Mouse (Mus musculus) lung, postnatal 0 days (tissue): ENCODE results near the gene Ndufb8. TPM values are rescaled to one million over a fixed set of nuclear protein-coding genes. Genes with fewer than 3 reads are reported as not detected.
A peak's percentile ranks its signal among the peaks of the same experiment; 100 is the strongest.

ENCODE experiments used
- ATAC-seq: fragments of 200-750 bp; cut with Nextera tagmentation; 2 replicates; pipeline ENCODE4 v1.8.0; 2017; ENCODE audit warnings: moderate library complexity
- DNase-seq: peaks from one replicate; pipeline ENCODE4 v3.0.0-alpha.2; 2016; ENCODE audit warnings: low spot score
- H3K27ac ChIP-seq: fragments of 300-500 bp; sonication (generic); 2 replicates; pipeline ENCODE4 v1.5.1; 2014; ENCODE audit warnings: antibody characterized with exemption, mild to moderate bottlenecking, low read length, mixed read lengths
- H3K27me3 ChIP-seq: fragments of 300-500 bp; sonication (generic); replicated peaks from 2 replicates; pipeline ENCODE4 v1.6.1; 2014; ENCODE audit warnings: low read length, mixed read lengths; ENCODE audit not compliant: insufficient read depth
- H3K36me3 ChIP-seq: fragments of 300-500 bp; sonication (generic); 2 replicates; pipeline ENCODE4 v1.6.1; 2014; ENCODE audit warnings: low read length, mixed read lengths; ENCODE audit not compliant: insufficient read depth
- H3K4me1 ChIP-seq: fragments of 300-500 bp; sonication (generic); 2 replicates; pipeline ENCODE4 v1.6.1; 2014; ENCODE audit warnings: antibody characterized with exemption, low read depth, low read length, mixed read lengths; ENCODE audit not compliant: insufficient read depth
- H3K4me2 ChIP-seq: fragments of 300-500 bp; sonication (generic); replicated peaks from 2 replicates; pipeline ENCODE4 v1.6.1; 2014; ENCODE audit warnings: low read depth, mild to moderate bottlenecking, low read length, moderate library complexity, mixed read lengths
- H3K4me3 ChIP-seq: fragments of 300-500 bp; sonication (generic); 2 replicates; pipeline ENCODE4 v1.5.1; 2014; ENCODE audit warnings: low read depth, low read length
- H3K9ac ChIP-seq: fragments of 300-500 bp; sonication (generic); replicated peaks from 2 replicates; pipeline ENCODE4 v1.6.1; 2014; ENCODE audit warnings: low read depth, mild to moderate bottlenecking
- H3K9me3 ChIP-seq: fragments of 300-500 bp; sonication (generic); 2 replicates; pipeline ENCODE4 v1.6.1; 2016; ENCODE audit warnings: low read length, mixed read lengths
- CTCF ChIP-seq: IDR thresholded peaks from 2 replicates; pipeline ENCODE4 v1.5.1; 2016; ENCODE audit warnings: antibody characterized with exemption, mild to moderate bottlenecking
- EP300 ChIP-seq: IDR thresholded peaks from 2 replicates; pipeline ENCODE4 v1.6.1; 2016; ENCODE audit warnings: antibody characterized with exemption, mild to moderate bottlenecking, control low read depth
- WGBS: fragments of 180-500 bp; shearing (Covaris S2); extraction: QIAGEN DNeasy Blood & Tissue Kit; methylation state at CpG from one replicate; pipeline ENCODE4 v1.1.7; 2014; 5-methylcytosine and 5-hydroxymethylcytosine counted together
- polyA plus RNA-seq: library from polyadenylated mRNA; unstranded; fragments of >200 nt; fragmentation: Nextera tagmentation; extraction: Ambion mirVana; gene quantifications from 2 replicates; pipeline ENCODE4 v1.2.1, GENCODE M21; 2015

The Ndufb8 gene
- polyA plus RNA-seq, 1 experiment from 2014 or later: 406 TPM

DNA sequence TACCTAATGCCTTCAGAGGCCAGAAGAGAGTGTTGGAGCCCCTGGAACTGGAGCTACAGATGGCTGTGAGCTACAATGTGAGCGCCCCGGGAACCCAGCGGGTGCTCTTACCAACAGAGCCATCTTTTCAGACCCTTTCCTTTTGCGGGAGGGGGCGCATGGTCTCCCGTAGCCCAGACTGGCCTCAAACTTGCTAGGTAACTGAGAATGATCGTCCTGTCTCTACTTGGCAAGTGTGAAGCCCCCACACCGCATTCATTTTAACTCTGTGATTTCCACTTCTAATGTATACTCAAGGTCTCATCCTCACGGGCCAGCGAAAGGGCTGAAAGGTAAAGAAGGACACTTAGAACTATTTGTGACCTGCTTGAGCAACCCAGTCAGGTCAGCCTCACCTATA, 10.9 kb downstream of the Ndufb8 start:
- ATAC-seq (no peak), DNase-seq (no peak)
- H3K9ac ChIP-seq: no peak overlapping the region
- H3K36me3 ChIP-seq: peaks cover 13% of the 10 kb centered on the region; the same call in 1 of the 2 replicates
- TF ChIP-seq EP300: no peak
- no peak for TF ChIP-seq CTCF
- H3K9me3 ChIP-seq: no peaks in the 10 kb centered on the region
- no peak overlapping the region for H3K27ac ChIP-seq
- H3K4me2 ChIP-seq: 0 out of 2 replicates have a peak overlapping the region, but pooled peaks have one; percentile 91
- no peaks in the 10 kb centered on the region; the same call in 1 of the 2 replicates for H3K4me1 ChIP-seq
- 52% methylated on average over 10 of the region's 10 CpGs for WGBS
- no peak overlapping the region for H3K4me3 ChIP-seq
- H3K27me3 ChIP-seq: no peaks in the 10 kb centered on the region

GRCm38 (mm10) chr19:44542694-44543178, 12.5 kb downstream of the Ndufb8 start:
- TF ChIP-seq CTCF (no peak), EP300 (no peak)
- DNase-seq (no peak), ATAC-seq (no peak)
- Histone ChIP-seq H3K4me1 (no peaks in the 10 kb centered on the region; the same call in 1 of the 2 replicates), H3K4me2 (no peak overlapping the region), H3K9ac (no peak overlapping the region), H3K9me3 (no peaks in the 10 kb centered on the region), H3K4me3 (no peak overlapping the region), H3K36me3 (no peaks in the 10 kb centered on the region), H3K27me3 (no peaks in the 10 kb centered on the region), H3K27ac (no peak overlapping the region)
- 70% methylated on average over 8 of the region's 8 CpGs for WGBS

DNA sequence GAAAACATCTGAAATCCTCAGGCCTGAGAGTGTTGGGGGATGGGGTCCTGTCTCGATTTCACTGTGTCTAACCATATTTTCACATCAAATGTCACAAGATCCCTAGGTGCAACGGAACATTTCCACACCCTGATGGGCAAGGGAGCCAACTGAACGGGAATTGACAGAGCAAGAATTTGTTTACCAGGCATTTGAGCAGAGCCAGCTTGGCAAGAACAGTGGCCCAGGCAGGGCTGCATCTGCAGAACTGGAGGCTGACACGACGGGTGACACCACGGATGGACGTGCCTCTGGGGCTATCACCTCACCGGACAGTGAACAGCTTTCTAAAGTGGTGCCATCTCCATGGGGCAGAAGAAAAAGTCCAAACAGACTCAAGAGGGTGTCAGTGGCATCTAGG, 17.8 kb downstream of the Ndufb8 start:
- TF ChIP-seq CTCF (no peak), EP300 (no peak)
- H3K27ac ChIP-seq: no peak overlapping the region
- 72% methylated on average over 8 of the region's 8 CpGs for WGBS
- H3K4me2 ChIP-seq: no peak overlapping the region
- no peaks in the 10 kb centered on the region for H3K27me3 ChIP-seq
- H3K4me1 ChIP-seq: no peaks in the 10 kb centered on the region
- DNase-seq (no peak), ATAC-seq (no peak)
- H3K9me3 ChIP-seq: no peaks in the 10 kb centered on the region
- no peak overlapping the region for H3K9ac ChIP-seq
- no peaks in the 10 kb centered on the region for H3K36me3 ChIP-seq
- H3K4me3 ChIP-seq: no peak overlapping the region

DNA sequence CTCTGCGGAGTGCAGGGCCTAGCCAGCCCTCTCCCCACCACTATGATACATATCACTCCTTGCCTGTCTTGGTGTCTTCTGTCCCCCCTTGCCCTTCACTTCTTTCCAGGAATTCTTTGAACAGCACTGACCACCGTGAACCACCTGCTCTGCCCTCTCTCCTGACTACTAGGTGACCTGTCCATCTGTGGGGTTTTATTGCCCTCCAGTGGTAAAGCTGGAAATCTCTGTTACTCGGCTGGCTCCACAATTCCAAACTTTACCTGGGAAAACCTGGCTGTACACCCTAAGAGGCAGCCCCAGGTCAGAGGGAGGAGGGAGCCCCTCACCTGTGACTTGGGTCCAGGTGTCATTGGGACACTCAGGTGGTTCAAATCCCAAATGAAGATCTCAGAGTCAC, 19.9 kb downstream of the Ndufb8 start:
- H3K9ac ChIP-seq: no peak overlapping the region
- TF ChIP-seq CTCF (peak; percentile 70), EP300 (no peak)
- DNase-seq: peak; percentile 51
- H3K9me3 ChIP-seq: no peaks in the 10 kb centered on the region
- H3K27ac ChIP-seq: no peak overlapping the region
- no peaks in the 10 kb centered on the region for H3K27me3 ChIP-seq
- H3K4me1 ChIP-seq: no peaks in the 10 kb centered on the region
- H3K36me3 ChIP-seq: no peaks in the 10 kb centered on the region
- WGBS: 37% methylated on average over 3 of the region's 3 CpGs
- H3K4me3 ChIP-seq: no peak overlapping the region
- H3K4me2 ChIP-seq: no peak overlapping the region
- ATAC-seq: no peak

- Histone ChIP-seq H3K27ac (no peak overlapping the region), H3K9me3 (no peaks in the 10 kb centered on the region), H3K27me3 (no peaks in the 10 kb centered on the region), H3K4me3 (no peak overlapping the region), H3K9ac (no peak overlapping the region), H3K4me1 (no peaks in the 10 kb centered on the region), H3K36me3 (no peaks in the 10 kb centered on the region), H3K4me2 (no peak overlapping the region)
- ATAC-seq (peak; percentile 77), DNase-seq (peak; percentile 45)
- TF ChIP-seq EP300: no peak
- TF ChIP-seq CTCF: no peak
- 50% methylated on average over 6 of the region's 6 CpGs for WGBS
Observed at GRCm38 (mm10) chr19:44530018-44530417, 25.2 kb downstream of the Ndufb8 start.

GRCm38 (mm10) chr19:44525551-44526205, 29.6 kb downstream of the Ndufb8 start:
- ATAC-seq: no peak
- no peak for DNase-seq
- WGBS: 58% methylated on average over 9 of the region's 9 CpGs
- Histone ChIP-seq H3K4me2 (no peak overlapping the region), H3K4me1 (no peaks in the 10 kb centered on the region), H3K27me3 (no peaks in the 10 kb centered on the region), H3K27ac (no peak overlapping the region), H3K36me3 (no peaks in the 10 kb centered on the region), H3K9ac (no peak overlapping the region), H3K9me3 (no peaks in the 10 kb centered on the region), H3K4me3 (no peak overlapping the region)
- TF ChIP-seq CTCF (no peak), EP300 (no peak)
